Mouse (Mus musculus) lung, postnatal 0 days (tissue): Measurements from ENCODE around the gene Hlcs. TPM values are rescaled to one million over a fixed set of nuclear protein-coding genes. Genes with fewer than 3 reads are reported as not detected.

Experiments
- ATAC-seq: fragments of 200-750 bp; cut with Nextera tagmentation; 2 replicates; pipeline ENCODE4 v1.8.0; 2017; ENCODE audit warnings: moderate library complexity
- DNase-seq: peaks from one replicate; pipeline ENCODE4 v3.0.0-alpha.2; 2016; ENCODE audit warnings: low spot score
- H3K27ac ChIP-seq: fragments of 300-500 bp; sonication (generic); 2 replicates; pipeline ENCODE4 v1.5.1; 2014; ENCODE audit warnings: antibody characterized with exemption, mild to moderate bottlenecking, low read length, mixed read lengths
- H3K27me3 ChIP-seq: fragments of 300-500 bp; sonication (generic); replicated peaks from 2 replicates; pipeline ENCODE4 v1.6.1; 2014; ENCODE audit warnings: low read length, mixed read lengths; ENCODE audit not compliant: insufficient read depth
- H3K36me3 ChIP-seq: fragments of 300-500 bp; sonication (generic); 2 replicates; pipeline ENCODE4 v1.6.1; 2014; ENCODE audit warnings: low read length, mixed read lengths; ENCODE audit not compliant: insufficient read depth
- H3K4me1 ChIP-seq: fragments of 300-500 bp; sonication (generic); 2 replicates; pipeline ENCODE4 v1.6.1; 2014; ENCODE audit warnings: antibody characterized with exemption, low read depth, low read length, mixed read lengths; ENCODE audit not compliant: insufficient read depth
- H3K4me2 ChIP-seq: fragments of 300-500 bp; sonication (generic); replicated peaks from 2 replicates; pipeline ENCODE4 v1.6.1; 2014; ENCODE audit warnings: low read depth, mild to moderate bottlenecking, low read length, moderate library complexity, mixed read lengths
- H3K4me3 ChIP-seq: fragments of 300-500 bp; sonication (generic); 2 replicates; pipeline ENCODE4 v1.5.1; 2014; ENCODE audit warnings: low read depth, low read length
- H3K9ac ChIP-seq: fragments of 300-500 bp; sonication (generic); replicated peaks from 2 replicates; pipeline ENCODE4 v1.6.1; 2014; ENCODE audit warnings: low read depth, mild to moderate bottlenecking
- H3K9me3 ChIP-seq: fragments of 300-500 bp; sonication (generic); 2 replicates; pipeline ENCODE4 v1.6.1; 2016; ENCODE audit warnings: low read length, mixed read lengths
- CTCF ChIP-seq: IDR thresholded peaks from 2 replicates; pipeline ENCODE4 v1.5.1; 2016; ENCODE audit warnings: antibody characterized with exemption, mild to moderate bottlenecking
- EP300 ChIP-seq: IDR thresholded peaks from 2 replicates; pipeline ENCODE4 v1.6.1; 2016; ENCODE audit warnings: antibody characterized with exemption, mild to moderate bottlenecking, control low read depth
- WGBS: fragments of 180-500 bp; shearing (Covaris S2); extraction: QIAGEN DNeasy Blood & Tissue Kit; methylation state at CpG from one replicate; pipeline ENCODE4 v1.1.7; 2014; 5-methylcytosine and 5-hydroxymethylcytosine counted together
- microRNA-seq: library from miRNA; unstranded; fragments of <30 nt; microRNA quantifications from one replicate; pipeline ENCODE4, GENCODE M21; 2016
- polyA plus RNA-seq: library from polyadenylated mRNA; unstranded; fragments of >200 nt; fragmentation: Nextera tagmentation; extraction: Ambion mirVana; gene quantifications from 2 replicates; pipeline ENCODE4 v1.2.1, GENCODE M21; 2015

Gene Hlcs
- polyA plus RNA-seq, 1 experiment from 2014 or later: 4.6 TPM

DNA sequence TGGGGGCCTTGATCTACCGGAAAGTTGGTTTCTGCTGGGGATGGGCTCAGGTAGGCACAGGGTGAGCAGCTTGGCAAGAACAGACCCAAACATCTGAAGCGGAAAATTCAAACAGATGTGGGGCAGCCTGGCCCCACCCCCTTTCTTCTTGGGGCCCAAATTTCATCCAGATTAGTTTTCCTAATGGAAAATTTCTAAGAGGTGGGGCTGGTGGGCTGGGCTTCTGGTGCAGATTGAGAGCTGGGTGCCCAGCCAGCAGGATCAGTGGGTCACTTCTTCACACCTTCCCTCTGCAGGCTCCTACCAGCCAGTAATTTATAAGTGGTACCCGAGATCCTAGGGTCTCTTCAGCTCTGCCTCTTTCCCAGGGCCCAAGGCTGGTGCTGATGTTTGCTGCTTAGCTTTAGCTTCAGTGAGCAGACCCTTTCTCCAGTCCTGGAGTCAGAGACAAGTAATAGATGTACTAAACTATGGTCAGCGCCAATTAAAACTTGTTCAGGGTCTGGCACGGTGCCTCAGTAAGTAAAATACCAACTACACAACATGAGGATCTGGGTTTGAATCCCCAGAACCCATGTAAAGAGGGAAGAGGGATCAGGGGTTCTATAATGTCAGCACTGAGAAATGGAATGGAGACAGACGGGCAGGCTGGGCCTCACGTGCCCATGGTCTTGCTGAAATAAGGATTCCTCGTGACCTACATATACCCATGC is 231.2 kb downstream of the Hlcs start:
- ATAC-seq: no peak
- Histone ChIP-seq H3K4me1 (peaks cover 12% of the 10 kb centered on the region; the same call in 1 of the 2 replicates), H3K4me2 (no peak overlapping the region), H3K9ac (no peak overlapping the region), H3K9me3 (no peaks in the 10 kb centered on the region), H3K36me3 (no peaks in the 10 kb centered on the region), H3K27me3 (peaks cover 93% of the 10 kb centered on the region), H3K27ac (no peak overlapping the region), H3K4me3 (no peak overlapping the region)
- DNase-seq: no peak
- 10% methylated on average over 8 of the region's 8 CpGs for WGBS
- TF ChIP-seq EP300: no peak
- TF ChIP-seq CTCF: no peak

DNA sequence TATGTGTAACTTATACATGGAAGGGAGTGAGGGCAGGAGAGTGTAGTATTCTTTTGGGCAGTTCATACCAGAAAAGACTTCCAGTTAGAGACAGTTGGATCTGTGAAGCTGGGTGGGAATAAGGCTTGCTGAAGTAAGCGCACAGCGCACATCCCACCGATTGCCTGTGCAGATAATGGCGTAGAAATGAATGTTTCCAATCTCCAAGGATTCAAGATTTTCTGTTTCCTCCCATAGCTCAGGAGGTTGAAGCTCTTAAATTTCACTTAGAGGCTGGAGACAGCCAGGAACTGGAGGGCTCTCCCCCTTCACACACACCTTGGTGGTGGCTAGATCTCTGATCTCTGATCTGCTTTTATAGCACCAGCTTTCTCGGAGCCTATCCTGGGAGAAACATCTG is 231.8 kb downstream of the Hlcs start:
- peaks cover 12% of the 10 kb centered on the region; the same call in 1 of the 2 replicates for H3K4me1 ChIP-seq
- H3K27me3 ChIP-seq: peaks cover 88% of the 10 kb centered on the region
- H3K9ac ChIP-seq: no peak overlapping the region
- H3K4me3 ChIP-seq: no peak overlapping the region
- 18% methylated on average over 5 of the region's 5 CpGs for WGBS
- DNase-seq: no peak
- TF ChIP-seq EP300 (no peak), CTCF (no peak)
- no peak for ATAC-seq
- H3K27ac ChIP-seq: no peak overlapping the region
- H3K36me3 ChIP-seq: no peaks in the 10 kb centered on the region
- no peak overlapping the region for H3K4me2 ChIP-seq
- H3K9me3 ChIP-seq: no peaks in the 10 kb centered on the region

DNA sequence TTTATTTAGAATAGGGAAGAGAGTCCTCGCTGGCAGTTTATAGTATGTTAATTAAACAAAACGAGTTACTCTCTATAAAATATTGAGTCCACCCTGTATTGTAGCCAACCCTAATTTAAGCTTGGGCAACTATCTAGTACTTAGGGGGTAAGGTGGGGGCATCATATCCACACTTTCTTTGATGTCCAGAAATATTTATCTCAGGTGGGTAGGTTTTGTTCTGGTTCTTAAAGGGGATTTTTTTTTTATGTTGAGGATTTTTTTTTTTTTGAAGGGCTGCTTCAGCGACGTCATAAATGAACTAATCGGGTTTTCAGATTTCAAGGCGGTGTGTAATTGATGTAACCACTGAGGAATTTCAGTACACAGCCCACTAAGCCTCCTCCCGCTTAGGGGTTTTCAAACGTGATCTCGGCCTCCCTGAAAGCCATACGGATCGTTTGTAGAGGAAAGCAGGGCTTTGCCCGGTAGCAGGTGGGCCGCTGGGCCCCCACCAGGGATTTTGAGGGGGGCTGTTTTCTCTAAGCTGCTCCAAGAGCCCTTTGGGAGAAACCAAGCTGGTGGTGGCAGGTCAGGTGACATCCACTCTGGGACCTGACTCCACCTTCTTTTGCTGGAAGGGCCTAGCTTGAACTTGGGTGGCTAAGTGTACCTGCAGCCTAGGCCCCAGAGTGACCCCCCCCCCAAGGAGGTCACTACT is 233.4 kb downstream of the Hlcs start:
- Histone ChIP-seq H3K36me3 (no peaks in the 10 kb centered on the region), H3K4me3 (no peak overlapping the region), H3K9me3 (no peaks in the 10 kb centered on the region), H3K4me2 (no peak overlapping the region), H3K9ac (no peak overlapping the region), H3K27me3 (peaks cover 74% of the 10 kb centered on the region), H3K27ac (no peak overlapping the region), H3K4me1 (peaks cover 3% of the 10 kb centered on the region; the same call in 1 of the 2 replicates)
- no peak for DNase-seq
- TF ChIP-seq EP300: no peak
- no peak for TF ChIP-seq CTCF
- no peak for ATAC-seq
- WGBS: 5% methylated on average over 13 of the region's 13 CpGs

DNA sequence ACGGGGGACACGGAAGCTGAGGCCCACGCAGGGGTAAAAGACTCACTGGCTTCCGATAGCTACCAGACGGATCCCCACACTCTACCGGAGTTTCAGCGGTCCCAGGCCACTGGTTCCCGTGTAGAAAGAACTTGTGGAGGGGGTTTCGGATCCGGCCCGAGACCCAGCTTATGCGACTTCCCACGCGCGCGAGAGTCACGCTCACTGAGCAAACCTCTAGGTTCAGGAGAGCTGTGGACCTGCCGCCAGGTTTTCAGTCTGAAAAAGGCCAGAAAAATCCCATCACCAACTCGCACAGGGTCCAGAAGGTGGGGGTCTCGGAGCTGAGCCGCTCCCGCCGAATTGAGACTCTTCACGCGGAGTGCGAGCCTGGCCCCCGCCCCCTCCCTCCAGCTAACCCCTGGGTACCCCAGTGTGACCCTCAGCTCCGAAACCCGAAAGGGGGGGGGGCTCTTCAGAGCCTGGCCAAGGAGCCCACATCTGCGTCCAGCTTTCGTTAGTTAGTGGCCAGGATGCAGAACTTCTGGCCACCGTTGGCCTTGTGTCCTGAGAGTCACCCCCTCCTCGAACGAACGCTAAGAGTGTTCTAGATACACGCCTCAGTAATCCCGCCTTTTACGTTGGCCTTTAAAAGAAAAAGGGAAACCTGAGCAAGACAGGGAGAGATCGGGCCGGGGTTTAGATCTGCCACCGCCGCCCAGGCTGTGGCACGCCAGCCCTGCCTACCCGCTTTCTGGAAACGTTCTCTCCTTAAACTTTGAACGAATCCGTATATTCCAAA is 234.1 kb downstream of the Hlcs start:
- no peaks in the 10 kb centered on the region for H3K4me1 ChIP-seq
- H3K4me3 ChIP-seq: no peak overlapping the region
- WGBS: 2% methylated on average over 47 of the region's 47 CpGs
- no peaks in the 10 kb centered on the region for H3K9me3 ChIP-seq
- H3K9ac ChIP-seq: no peak overlapping the region
- no peak overlapping the region for H3K4me2 ChIP-seq
- H3K27ac ChIP-seq: no peak overlapping the region
- DNase-seq: no peak
- TF ChIP-seq EP300 (no peak), CTCF (no peak)
- ATAC-seq: no peak
- H3K27me3 ChIP-seq: peaks cover 67% of the 10 kb centered on the region
- no peaks in the 10 kb centered on the region for H3K36me3 ChIP-seq

Small RNA genes within 50 kb of the gene (microRNA-seq; reads per million reads assigned to microRNA genes)
- gene Gm23062: not detected

Other genes starting within 250 kb of the Hlcs start
- gene Sim2, start 228.6 kb downstream of the Hlcs start, polyA plus RNA-seq: not detected in 2 replicates
- gene Ripply3, start 14.8 kb upstream of the Hlcs start, polyA plus RNA-seq: 73.9 and 89.3 TPM in 2 replicates
- gene Ttc3, start 57.0 kb upstream of the Hlcs start, polyA plus RNA-seq: 68.9 and 78.9 TPM in 2 replicates
- 134 and 149 TPM in 2 replicates for gene Pigp, start 58.3 kb upstream of the Hlcs start, polyA plus RNA-seq
- 46.6 and 47.5 TPM in 2 replicates for gene Vps26c, start 213.3 kb upstream of the Hlcs start, polyA plus RNA-seq